Mouse (Mus musculus): ENCODE results near the gene Mpped2. TPM values are rescaled to one million over a fixed set of nuclear protein-coding genes. Genes with fewer than 3 reads are reported as not detected.

Mpped2 gene
- polyA plus RNA-seq, 1 experiment = 4.1 TPM

DNA sequence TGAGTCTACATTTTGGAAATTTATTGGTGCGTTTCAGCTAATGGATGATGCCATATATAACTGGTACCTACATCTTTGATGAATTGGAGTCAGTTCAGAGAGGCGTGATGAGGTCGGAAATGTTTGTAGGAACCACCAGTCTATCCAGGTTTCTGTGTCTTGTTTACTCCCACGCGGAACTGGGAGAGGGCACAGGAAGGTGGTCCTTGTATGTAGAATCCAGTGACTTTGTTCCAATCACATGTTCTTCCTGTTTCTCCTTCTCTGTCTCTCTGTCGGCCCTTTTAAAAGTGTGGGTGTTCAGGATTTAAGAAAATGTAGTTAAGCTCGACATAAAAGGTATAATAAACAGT is 23.3 kb downstream of the Mpped2 start:
- Histone ChIP-seq H3K36me3 (ENCODE audit: control insufficient read depth, insufficient read depth, low read length) (no peaks in the 10 kb centered on the region), H3K27me3 (replicated peaks; ENCODE audit: control insufficient read depth, insufficient read depth, low read length) (no peaks in the 10 kb centered on the region), H3K4me1 (ENCODE audit: control insufficient read depth, insufficient read depth, low read length) (no peaks in the 10 kb centered on the region), H3K4me3 (ENCODE audit: insufficient read depth, low read depth, low read length) (no peak overlapping the region), H3K27ac (ENCODE audit: insufficient read depth, low read depth, low read length) (no peak overlapping the region)
- DNase-seq = no peak
- 58% methylated on average over 7 of the region's 7 CpGs for WGBS
- no peak for TF ChIP-seq CTCF (conservative IDR thresholded peaks at IDR 0.05; ENCODE audit: insufficient read depth, insufficient read length, low read depth, low read length)
- TF ChIP-seq POLR2A (IDR thresholded peaks at IDR 0.05; ENCODE audit: low read depth, low read length) = no peak

GRCm38 (mm10) chr2:106718888-106719287 is 25.8 kb downstream of the Mpped2 start:
- no peak for DNase-seq
- H3K27ac ChIP-seq (ENCODE audit: insufficient read depth, low read depth, low read length) = no peak overlapping the region
- TF ChIP-seq POLR2A (IDR thresholded peaks at IDR 0.05; ENCODE audit: low read depth, low read length) (no peak), CTCF (conservative IDR thresholded peaks at IDR 0.05; ENCODE audit: insufficient read depth, insufficient read length, low read depth, low read length) (no peak)
- no peaks in the 10 kb centered on the region for H3K36me3 ChIP-seq (ENCODE audit: control insufficient read depth, insufficient read depth, low read length)
- no peaks in the 10 kb centered on the region for H3K27me3 ChIP-seq (replicated peaks; ENCODE audit: control insufficient read depth, insufficient read depth, low read length)
- no peak overlapping the region for H3K4me3 ChIP-seq (ENCODE audit: insufficient read depth, low read depth, low read length)
- no peaks in the 10 kb centered on the region for H3K4me1 ChIP-seq (ENCODE audit: control insufficient read depth, insufficient read depth, low read length)
- WGBS = 86% methylated on average over 5 of the region's 5 CpGs

GRCm38 (mm10) chr2:106719434-106719833 is 26.4 kb downstream of the Mpped2 start:
- H3K27ac ChIP-seq (ENCODE audit: insufficient read depth, low read depth, low read length) = no peak overlapping the region
- H3K36me3 ChIP-seq (ENCODE audit: control insufficient read depth, insufficient read depth, low read length) = no peaks in the 10 kb centered on the region
- WGBS = 75% methylated on average over 3 of the region's 3 CpGs
- no peak for DNase-seq
- no peak for TF ChIP-seq CTCF (conservative IDR thresholded peaks at IDR 0.05; ENCODE audit: insufficient read depth, insufficient read length, low read depth, low read length)
- no peak for TF ChIP-seq POLR2A (IDR thresholded peaks at IDR 0.05; ENCODE audit: low read depth, low read length)
- no peak overlapping the region for H3K4me3 ChIP-seq (ENCODE audit: insufficient read depth, low read depth, low read length)
- no peaks in the 10 kb centered on the region for H3K27me3 ChIP-seq (replicated peaks; ENCODE audit: control insufficient read depth, insufficient read depth, low read length)
- H3K4me1 ChIP-seq (ENCODE audit: control insufficient read depth, insufficient read depth, low read length) = no peaks in the 10 kb centered on the region

GRCm38 (mm10) chr2:106720644-106721043 is 27.6 kb downstream of the Mpped2 start:
- no peaks in the 10 kb centered on the region for H3K36me3 ChIP-seq (ENCODE audit: control insufficient read depth, insufficient read depth, low read length)
- WGBS = 80% methylated on average over 5 of the region's 5 CpGs
- H3K27me3 ChIP-seq (replicated peaks; ENCODE audit: control insufficient read depth, insufficient read depth, low read length) = no peaks in the 10 kb centered on the region
- H3K4me3 ChIP-seq (ENCODE audit: insufficient read depth, low read depth, low read length) = no peak overlapping the region
- H3K27ac ChIP-seq (ENCODE audit: insufficient read depth, low read depth, low read length) = no peak overlapping the region
- H3K4me1 ChIP-seq (ENCODE audit: control insufficient read depth, insufficient read depth, low read length) = no peaks in the 10 kb centered on the region
- DNase-seq = no peak
- TF ChIP-seq CTCF (conservative IDR thresholded peaks at IDR 0.05; ENCODE audit: insufficient read depth, insufficient read length, low read depth, low read length) (no peak), POLR2A (IDR thresholded peaks at IDR 0.05; ENCODE audit: low read depth, low read length) (no peak)

DNA sequence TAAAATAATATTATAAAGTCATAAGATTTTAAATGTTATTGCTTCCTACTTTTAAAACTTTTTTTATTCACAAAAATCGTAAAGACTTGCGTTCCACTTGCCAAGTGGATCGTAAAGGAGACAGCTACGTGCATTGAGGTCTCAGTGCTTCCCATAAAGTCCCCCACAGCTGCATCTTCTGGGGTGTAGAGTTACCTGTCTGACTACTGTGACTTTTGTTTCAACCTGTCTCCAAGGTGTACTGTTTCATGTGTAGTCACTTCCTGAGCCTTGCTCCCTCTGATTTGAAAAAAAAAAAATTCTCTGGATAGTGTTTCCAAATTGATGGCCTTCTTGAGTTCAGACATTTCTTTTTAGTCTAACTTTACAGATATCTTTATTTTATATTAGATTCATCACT is 29.0 kb downstream of the Mpped2 start:
- TF ChIP-seq POLR2A (IDR thresholded peaks at IDR 0.05; ENCODE audit: low read depth, low read length) = no peak
- TF ChIP-seq CTCF (conservative IDR thresholded peaks at IDR 0.05; ENCODE audit: insufficient read depth, insufficient read length, low read depth, low read length) = no peak
- Histone ChIP-seq H3K4me1 (ENCODE audit: control insufficient read depth, insufficient read depth, low read length) (no peaks in the 10 kb centered on the region), H3K36me3 (ENCODE audit: control insufficient read depth, insufficient read depth, low read length) (no peaks in the 10 kb centered on the region), H3K27me3 (replicated peaks; ENCODE audit: control insufficient read depth, insufficient read depth, low read length) (no peaks in the 10 kb centered on the region), H3K27ac (ENCODE audit: insufficient read depth, low read depth, low read length) (no peak overlapping the region), H3K4me3 (ENCODE audit: insufficient read depth, low read depth, low read length) (no peak overlapping the region)
- WGBS = 81% methylated on average over 4 of the region's 4 CpGs
- DNase-seq = no peak

- TF ChIP-seq POLR2A (IDR thresholded peaks at IDR 0.05; ENCODE audit: low read depth, low read length) = no peak
- TF ChIP-seq CTCF (conservative IDR thresholded peaks at IDR 0.05; ENCODE audit: insufficient read depth, insufficient read length, low read depth, low read length) = no peak
- no peak overlapping the region for H3K27ac ChIP-seq (ENCODE audit: insufficient read depth, low read depth, low read length)
- no peak overlapping the region for H3K4me3 ChIP-seq (ENCODE audit: insufficient read depth, low read depth, low read length)
- H3K27me3 ChIP-seq (replicated peaks; ENCODE audit: control insufficient read depth, insufficient read depth, low read length) = no peaks in the 10 kb centered on the region
- no peaks in the 10 kb centered on the region for H3K36me3 ChIP-seq (ENCODE audit: control insufficient read depth, insufficient read depth, low read length)
- DNase-seq = peak; percentile 4
- H3K4me1 ChIP-seq (ENCODE audit: control insufficient read depth, insufficient read depth, low read length) = no peaks in the 10 kb centered on the region
- 53% methylated on average over 6 of the region's 6 CpGs for WGBS
These were observed 37.0 kb downstream of the Mpped2 start for GRCm38 (mm10) chr2:106729951-106730564.

GRCm38 (mm10) chr2:106730608-106731007 is 37.5 kb downstream of the Mpped2 start:
- no peak for TF ChIP-seq CTCF (conservative IDR thresholded peaks at IDR 0.05; ENCODE audit: insufficient read depth, insufficient read length, low read depth, low read length)
- no peak for TF ChIP-seq POLR2A (IDR thresholded peaks at IDR 0.05; ENCODE audit: low read depth, low read length)

More at GRCm38 (mm10) chr2:106730608-106731007, 37.5 kb downstream of the Mpped2 start:
- H3K4me3 ChIP-seq (ENCODE audit: insufficient read depth, low read depth, low read length) = no peak overlapping the region
- H3K36me3 ChIP-seq (ENCODE audit: control insufficient read depth, insufficient read depth, low read length) = no peaks in the 10 kb centered on the region
- no peaks in the 10 kb centered on the region for H3K27me3 ChIP-seq (replicated peaks; ENCODE audit: control insufficient read depth, insufficient read depth, low read length)
- no peaks in the 10 kb centered on the region for H3K4me1 ChIP-seq (ENCODE audit: control insufficient read depth, insufficient read depth, low read length)
- H3K27ac ChIP-seq (ENCODE audit: insufficient read depth, low read depth, low read length) = no peak overlapping the region
- 68% methylated on average over 8 of the region's 8 CpGs for WGBS
- DNase-seq = no peak

All from kidney, adult 2 months (tissue).